Mouse (Mus musculus): ENCODE measurements around the gene Pla2g4b.

The Pla2g4b gene

GRCm38 (mm10) chr2:120032726-120033467 is at the start of gene Pla2g4b:
Gene Pla2g4b (plus strand): TSS chr2:120033417.
- no peak for DNase-seq (ENCODE audit: low read depth, low spot score)

GRCm38 (mm10) chr2:119985871-119986270 is 47.3 kb upstream of the Pla2g4b start:
- no peak for DNase-seq (ENCODE audit: low read depth, low spot score)

- DNase-seq (ENCODE audit: low read depth, low spot score): no peak
Measured at GRCm38 (mm10) chr2:119986369-119986768, 46.8 kb upstream of the Pla2g4b start.

GRCm38 (mm10) chr2:119987441-119987840 is 45.8 kb upstream of the Pla2g4b start:
- DNase-seq (ENCODE audit: low read depth, low spot score): no peak

GRCm38 (mm10) chr2:119988952-119989351 is 44.3 kb upstream of the Pla2g4b start:
- no peak for DNase-seq (ENCODE audit: low read depth, low spot score)

- DNase-seq (ENCODE audit: low read depth, low spot score): no peak
Measured at GRCm38 (mm10) chr2:119990881-119991280, 42.3 kb upstream of the Pla2g4b start.

GRCm38 (mm10) chr2:119992349-119992748 is 40.9 kb upstream of the Pla2g4b start:
- DNase-seq (ENCODE audit: low read depth, low spot score): no peak

GRCm38 (mm10) chr2:119993515-119993914 is 39.7 kb upstream of the Pla2g4b start:
- no peak for DNase-seq (ENCODE audit: low read depth, low spot score)

- no peak for DNase-seq (ENCODE audit: low read depth, low spot score)
Measured at GRCm38 (mm10) chr2:119994839-119995238, 38.4 kb upstream of the Pla2g4b start.

- DNase-seq (ENCODE audit: low read depth, low spot score): peak; percentile 51
Measured at GRCm38 (mm10) chr2:119995391-119996281, 37.6 kb upstream of the Pla2g4b start.

- no peak for DNase-seq (ENCODE audit: low read depth, low spot score)
Measured at GRCm38 (mm10) chr2:119997354-119997753, 35.9 kb upstream of the Pla2g4b start.

GRCm38 (mm10) chr2:119999731-120000130 is 33.5 kb upstream of the Pla2g4b start:
- no peak for DNase-seq (ENCODE audit: low read depth, low spot score)

GRCm38 (mm10) chr2:120000882-120001584 is 32.2 kb upstream of the Pla2g4b start:
- DNase-seq (ENCODE audit: low read depth, low spot score): no peak

- no peak for DNase-seq (ENCODE audit: low read depth, low spot score)
Measured at GRCm38 (mm10) chr2:120001956-120002355, 31.3 kb upstream of the Pla2g4b start.

GRCm38 (mm10) chr2:120003970-120004369 is 29.2 kb upstream of the Pla2g4b start:
- DNase-seq (ENCODE audit: low read depth, low spot score): no peak

- DNase-seq (ENCODE audit: low read depth, low spot score): no peak
Measured at GRCm38 (mm10) chr2:120006696-120007095, 26.5 kb upstream of the Pla2g4b start.

- DNase-seq (ENCODE audit: low read depth, low spot score): no peak
Measured at GRCm38 (mm10) chr2:120007680-120008210, 25.5 kb upstream of the Pla2g4b start.

GRCm38 (mm10) chr2:120008672-120009071 is 24.5 kb upstream of the Pla2g4b start:
- no peak for DNase-seq (ENCODE audit: low read depth, low spot score)

- peak; percentile 65 for DNase-seq (ENCODE audit: low read depth, low spot score)
Measured at GRCm38 (mm10) chr2:120011462-120012200, 21.6 kb upstream of the Pla2g4b start.

GRCm38 (mm10) chr2:120012924-120013323 is 20.3 kb upstream of the Pla2g4b start:
- no peak for DNase-seq (ENCODE audit: low read depth, low spot score)

Measured in forelimb bud, embryonic 11.5 days (tissue).